Mouse (Mus musculus) limb, embryonic 13.5 days (tissue): Measurements from ENCODE around the gene Slc39a9. TPM values are rescaled to one million over a fixed set of nuclear protein-coding genes. Genes with fewer than 3 reads are reported as not detected.

ENCODE experiments used
- ATAC-seq: fragments of 200-750 bp; cut with Nextera tagmentation; 2 replicates; pipeline ENCODE4 v1.8.0; 2017; ENCODE audit warnings: low read depth, moderate number of reproducible peaks, moderate TSS enrichment; ENCODE audit not compliant: low FRiP score
- H3K27ac ChIP-seq: fragments of 300-500 bp; sonication (generic); 2 replicates; pipeline ENCODE4 v1.5.1; 2015; ENCODE audit warnings: inconsistent platforms, mild to moderate bottlenecking, moderate library complexity
- H3K27me3 ChIP-seq: fragments of 300-500 bp; sonication (generic); 2 replicates; pipeline ENCODE4 v1.6.1; 2015; ENCODE audit warnings: mild to moderate bottlenecking, inconsistent platforms
- H3K36me3 ChIP-seq: fragments of 300-500 bp; sonication (generic); 2 replicates; pipeline ENCODE4 v1.6.1; 2015; ENCODE audit warnings: inconsistent platforms, mild to moderate bottlenecking, moderate library complexity
- H3K4me1 ChIP-seq: fragments of 300-500 bp; sonication (generic); 2 replicates; pipeline ENCODE4 v1.6.1; 2015; ENCODE audit warnings: inconsistent platforms
- H3K4me2 ChIP-seq: fragments of 300-500 bp; sonication (generic); replicated peaks from 2 replicates; pipeline ENCODE4 v1.6.1; 2015; ENCODE audit warnings: inconsistent platforms, mild to moderate bottlenecking, moderate library complexity
- H3K4me3 ChIP-seq: fragments of 300-500 bp; sonication (generic); 2 replicates; pipeline ENCODE4 v1.5.1; 2015; ENCODE audit warnings: moderate library complexity, mild to moderate bottlenecking, inconsistent platforms
- H3K9ac ChIP-seq: fragments of 300-500 bp; sonication (generic); 2 replicates; pipeline ENCODE4 v1.6.1; 2015; ENCODE audit warnings: mild to moderate bottlenecking, inconsistent platforms
- H3K9me3 ChIP-seq: fragments of 300-500 bp; sonication (generic); 2 replicates; pipeline ENCODE4 v1.6.1; 2016; ENCODE audit warnings: inconsistent platforms
- WGBS: fragments of 180-500 bp; shearing (Covaris S2); methylation state at CpG from one replicate; pipeline ENCODE4 v1.1.7; 2015; 5-methylcytosine and 5-hydroxymethylcytosine counted together
- polyA plus RNA-seq: library from polyadenylated mRNA; unstranded; fragments of >200 nt; fragmentation: Nextera tagmentation; extraction: Ambion mirVana; gene quantifications from 2 replicates; pipeline ENCODE4 v1.2.1, GENCODE M21; 2015

The Slc39a9 gene
- polyA plus RNA-seq, 1 experiment from 2014 or later, result 26.5 TPM

DNA sequence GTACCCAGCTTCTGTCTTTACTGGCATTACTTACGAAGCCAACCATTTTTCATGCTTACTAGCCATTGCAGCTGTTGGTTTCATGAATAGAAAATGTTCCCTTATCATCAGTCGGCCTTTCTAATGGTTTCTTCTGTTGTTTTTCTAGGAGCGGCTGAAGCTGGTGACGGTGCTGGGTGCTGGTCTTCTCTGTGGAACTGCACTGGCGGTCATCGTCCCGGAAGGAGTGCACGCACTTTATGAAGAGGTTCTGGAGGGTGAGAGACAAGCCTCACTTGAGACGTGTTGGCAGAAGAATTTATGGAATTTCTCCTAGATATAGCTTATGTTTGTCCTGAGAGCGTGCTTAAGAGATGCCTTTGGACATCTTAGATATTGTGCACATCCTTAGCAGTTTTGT is 18.6 kb downstream of the Slc39a9 start:
- no peak overlapping the region for H3K9ac ChIP-seq
- H3K9me3 ChIP-seq, result no peaks in the 10 kb centered on the region
- no peak overlapping the region for H3K4me2 ChIP-seq
- H3K4me1 ChIP-seq, result no peaks in the 10 kb centered on the region
- WGBS, result 94% methylated on average over 10 of the region's 10 CpGs
- H3K36me3 ChIP-seq, result peaks cover 31% of the 10 kb centered on the region
- no peak overlapping the region for H3K27ac ChIP-seq
- no peaks in the 10 kb centered on the region for H3K27me3 ChIP-seq
- ATAC-seq, result no peak
- H3K4me3 ChIP-seq, result no peak overlapping the region

DNA sequence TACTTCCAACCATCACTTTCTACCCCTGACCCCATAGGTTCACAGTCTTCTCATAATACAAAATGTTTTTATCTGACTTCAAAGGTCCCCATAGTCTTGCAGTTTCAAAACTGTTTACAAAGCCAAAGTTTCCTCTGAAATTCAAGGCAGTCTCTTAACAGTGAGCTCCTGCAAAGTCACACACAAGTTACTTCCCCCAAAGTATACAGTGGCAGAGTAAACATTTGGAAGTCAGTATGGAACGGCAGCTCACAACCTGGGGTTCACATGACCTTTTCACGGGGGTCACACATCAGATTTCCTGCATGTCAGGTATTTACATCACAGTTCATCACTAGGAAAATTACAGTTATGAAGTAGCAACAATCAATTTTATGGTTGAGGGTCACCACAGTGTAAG is 20.3 kb downstream of the Slc39a9 start:
- H3K27me3 ChIP-seq, result no peaks in the 10 kb centered on the region
- no peak overlapping the region for H3K4me2 ChIP-seq
- H3K4me3 ChIP-seq, result no peak overlapping the region
- ATAC-seq, result no peak
- WGBS, result 75% methylated on average over 2 of the region's 2 CpGs
- no peaks in the 10 kb centered on the region for H3K9me3 ChIP-seq
- H3K27ac ChIP-seq, result no peak overlapping the region
- peaks cover 41% of the 10 kb centered on the region for H3K36me3 ChIP-seq
- no peaks in the 10 kb centered on the region for H3K4me1 ChIP-seq
- no peak overlapping the region for H3K9ac ChIP-seq

DNA sequence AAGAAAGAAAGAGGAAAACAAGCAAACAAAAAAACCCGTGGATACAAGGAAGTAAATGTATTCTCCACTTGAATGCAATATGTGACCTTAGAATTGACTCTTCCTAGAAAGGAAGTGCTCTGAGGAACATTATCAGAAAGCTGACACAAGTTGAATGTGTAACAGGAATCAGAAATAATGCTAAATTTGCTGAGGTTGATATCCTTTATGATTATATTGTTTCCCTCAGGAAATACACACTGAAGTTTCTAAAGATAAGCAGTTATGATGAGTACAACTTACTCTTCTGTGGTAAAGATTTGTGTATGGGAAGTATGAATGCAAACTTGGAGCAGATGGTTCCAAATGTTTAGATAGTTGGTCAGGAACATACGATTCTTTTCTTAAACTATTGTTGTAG is 24.7 kb downstream of the Slc39a9 start:
- Histone ChIP-seq H3K4me1 (no peaks in the 10 kb centered on the region), H3K4me2 (no peak overlapping the region), H3K27me3 (no peaks in the 10 kb centered on the region), H3K36me3 (peaks cover 37% of the 10 kb centered on the region), H3K9ac (no peak overlapping the region), H3K27ac (no peak overlapping the region), H3K9me3 (no peaks in the 10 kb centered on the region), H3K4me3 (no peak overlapping the region)
- no peak for ATAC-seq
- WGBS, result 84% methylated on average over 2 of the region's 2 CpGs

DNA sequence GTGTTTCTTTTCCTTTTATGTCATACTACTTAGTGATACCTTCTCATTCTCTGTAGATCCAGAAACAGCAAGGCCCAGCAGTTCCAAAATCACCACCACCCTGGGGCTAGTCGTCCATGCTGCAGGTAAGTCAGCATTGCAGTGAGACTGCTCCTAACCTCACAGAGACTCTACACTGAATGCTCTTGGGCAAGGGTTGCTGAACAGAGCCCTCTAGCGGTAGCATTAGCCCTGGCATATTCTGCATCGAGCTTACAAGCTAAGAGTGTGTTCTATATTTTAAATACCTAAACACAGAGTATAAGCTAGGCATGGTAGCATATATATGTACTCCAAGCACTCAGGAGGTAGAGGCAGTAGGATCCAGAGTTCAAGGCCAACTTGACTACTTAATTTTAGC is 29.5 kb downstream of the Slc39a9 start:
- Histone ChIP-seq H3K27me3 (no peaks in the 10 kb centered on the region), H3K36me3 (peaks cover 51% of the 10 kb centered on the region), H3K9me3 (no peaks in the 10 kb centered on the region), H3K4me1 (no peaks in the 10 kb centered on the region), H3K4me2 (no peak overlapping the region), H3K27ac (no peak overlapping the region), H3K9ac (no peak overlapping the region), H3K4me3 (no peak overlapping the region)
- peak; percentile 40; the same call in 1 of the 2 replicates for ATAC-seq
- WGBS, result 20% methylated on average over 3 of the region's 3 CpGs

DNA sequence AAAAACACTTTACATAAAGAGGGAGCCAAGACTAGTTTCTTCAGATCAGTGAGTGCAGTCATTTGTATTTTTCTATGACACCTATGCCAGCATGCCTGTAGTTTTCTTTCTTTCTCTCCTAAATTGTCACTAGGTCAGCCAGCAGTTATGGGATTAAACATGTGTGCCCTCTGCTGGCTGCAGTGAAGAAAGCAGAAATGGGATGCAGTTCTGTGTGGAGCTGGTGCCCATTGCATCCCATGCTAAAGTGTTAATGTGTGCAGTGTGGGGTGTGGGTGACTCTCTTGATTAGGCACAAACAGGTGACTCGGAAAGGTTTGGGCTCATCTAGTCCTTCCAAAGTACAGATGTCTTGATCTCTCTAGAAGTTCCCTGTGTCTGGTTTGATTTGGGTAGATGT is 37.7 kb downstream of the Slc39a9 start:
- H3K27me3 ChIP-seq, result no peaks in the 10 kb centered on the region
- no peaks in the 10 kb centered on the region for H3K4me1 ChIP-seq
- ATAC-seq, result no peak
- H3K27ac ChIP-seq, result no peak overlapping the region
- no peaks in the 10 kb centered on the region for H3K9me3 ChIP-seq
- no peak overlapping the region for H3K9ac ChIP-seq
- peaks cover 34% of the 10 kb centered on the region for H3K36me3 ChIP-seq
- H3K4me3 ChIP-seq, result no peak overlapping the region
- no peak overlapping the region for H3K4me2 ChIP-seq
- WGBS, result 81% methylated on average over 1 of the region's 1 CpGs

DNA sequence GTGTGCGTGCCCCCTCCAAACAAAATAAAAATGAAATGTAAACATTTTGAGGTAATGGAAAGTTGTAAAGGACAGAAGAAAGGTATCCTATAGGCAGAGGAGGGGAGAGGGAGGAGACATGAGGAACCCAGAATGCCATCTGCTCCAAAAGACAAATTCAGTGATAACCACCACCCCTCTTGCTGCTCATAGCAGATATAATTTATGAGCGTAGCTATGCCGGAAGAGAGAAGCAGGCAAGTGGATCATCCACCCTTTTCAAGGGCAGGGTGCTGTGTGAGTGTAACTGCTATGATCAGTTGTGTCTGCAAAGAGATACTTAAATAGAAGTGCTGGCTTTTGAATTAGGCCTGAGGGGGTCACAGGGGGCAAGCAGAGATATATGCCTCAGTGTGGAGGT is 39.9 kb downstream of the Slc39a9 start:
- Histone ChIP-seq H3K9ac (no peak overlapping the region), H3K9me3 (no peaks in the 10 kb centered on the region), H3K4me2 (no peak overlapping the region), H3K36me3 (peaks cover 17% of the 10 kb centered on the region), H3K4me3 (no peak overlapping the region), H3K27ac (no peak overlapping the region), H3K4me1 (no peaks in the 10 kb centered on the region), H3K27me3 (0 out of 2 replicates have a peak, but pooled peaks cover 4% of the 10 kb centered on the region)
- 93% methylated on average over 3 of the region's 3 CpGs for WGBS
- no peak for ATAC-seq

DNA sequence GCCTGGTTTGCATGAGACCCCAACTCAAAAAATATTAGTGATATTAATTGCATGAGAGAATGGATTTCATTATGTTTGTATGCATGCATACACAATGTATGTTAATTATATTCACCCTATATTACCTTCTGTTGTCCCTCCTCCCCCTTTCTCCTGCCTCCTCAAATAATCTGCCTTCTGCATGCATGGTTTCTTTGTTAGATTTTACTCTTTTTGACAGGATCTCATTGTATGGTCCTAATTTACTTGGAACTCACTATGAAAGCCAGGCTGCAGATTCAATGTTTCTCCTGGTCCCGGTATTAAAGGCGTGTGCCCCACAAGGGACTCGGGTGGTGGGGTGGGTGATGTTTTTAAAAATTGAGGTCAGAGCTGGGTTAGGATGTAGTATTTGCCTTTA is 40.6 kb downstream of the Slc39a9 start:
- no peaks in the 10 kb centered on the region for H3K4me1 ChIP-seq
- 93% methylated on average over 3 of the region's 3 CpGs for WGBS
- peaks cover 12% of the 10 kb centered on the region for H3K36me3 ChIP-seq
- H3K27me3 ChIP-seq, result 0 out of 2 replicates have a peak, but pooled peaks cover 4% of the 10 kb centered on the region
- H3K4me2 ChIP-seq, result no peak overlapping the region
- H3K9ac ChIP-seq, result no peak overlapping the region
- H3K9me3 ChIP-seq, result no peaks in the 10 kb centered on the region
- no peak overlapping the region for H3K27ac ChIP-seq
- ATAC-seq, result no peak
- H3K4me3 ChIP-seq, result no peak overlapping the region

DNA sequence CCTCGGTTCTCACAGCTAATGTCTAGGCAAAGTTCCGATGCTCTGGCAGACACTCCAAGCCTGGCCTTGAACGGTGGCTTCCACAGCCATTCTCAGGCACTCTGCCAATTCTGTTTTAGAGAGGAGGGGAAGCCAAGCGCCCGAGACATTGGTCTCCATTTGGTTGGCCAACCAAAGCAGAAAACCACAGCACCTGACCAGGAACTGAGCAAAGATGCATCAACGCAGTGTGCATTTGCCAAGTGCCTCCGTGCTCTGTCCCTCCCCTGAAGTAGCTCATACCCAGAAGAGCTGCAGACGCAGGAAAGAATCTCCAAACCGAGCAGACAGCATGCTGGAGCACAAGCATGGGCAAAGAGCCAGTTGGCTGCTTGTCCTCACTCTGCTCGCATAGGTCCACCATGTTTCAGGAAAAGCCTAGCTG is 44.1 kb downstream of the Slc39a9 start:
- ATAC-seq, result no peak
- Histone ChIP-seq H3K27me3 (peaks cover 31% of the 10 kb centered on the region), H3K4me1 (peaks cover 13% of the 10 kb centered on the region), H3K36me3 (no peaks in the 10 kb centered on the region), H3K4me2 (no peak overlapping the region), H3K4me3 (no peak overlapping the region), H3K27ac (no peak overlapping the region), H3K9ac (no peak overlapping the region), H3K9me3 (no peaks in the 10 kb centered on the region)
- 79% methylated on average over 10 of the region's 10 CpGs for WGBS

DNA sequence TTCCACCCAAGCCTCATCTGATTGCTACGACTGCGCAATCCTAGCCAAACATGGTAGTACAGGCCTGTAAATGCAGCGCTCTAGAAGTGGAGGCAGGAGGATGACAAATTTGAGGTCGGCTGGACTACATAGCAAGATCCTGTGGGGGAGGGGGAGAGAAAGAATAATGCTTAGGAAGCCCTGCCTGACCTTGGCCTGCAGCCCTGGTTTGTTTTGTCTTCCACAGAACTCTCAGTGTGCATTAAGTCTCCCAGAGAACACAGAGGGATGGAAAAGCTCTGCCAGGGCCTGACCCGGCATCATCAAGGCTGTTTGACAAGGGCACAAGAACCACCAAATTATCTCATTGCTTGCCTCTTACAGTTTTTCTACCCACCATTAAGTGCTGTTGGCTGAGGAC is 46.0 kb downstream of the Slc39a9 start:
- H3K27me3 ChIP-seq, result peaks cover 50% of the 10 kb centered on the region

DNA sequence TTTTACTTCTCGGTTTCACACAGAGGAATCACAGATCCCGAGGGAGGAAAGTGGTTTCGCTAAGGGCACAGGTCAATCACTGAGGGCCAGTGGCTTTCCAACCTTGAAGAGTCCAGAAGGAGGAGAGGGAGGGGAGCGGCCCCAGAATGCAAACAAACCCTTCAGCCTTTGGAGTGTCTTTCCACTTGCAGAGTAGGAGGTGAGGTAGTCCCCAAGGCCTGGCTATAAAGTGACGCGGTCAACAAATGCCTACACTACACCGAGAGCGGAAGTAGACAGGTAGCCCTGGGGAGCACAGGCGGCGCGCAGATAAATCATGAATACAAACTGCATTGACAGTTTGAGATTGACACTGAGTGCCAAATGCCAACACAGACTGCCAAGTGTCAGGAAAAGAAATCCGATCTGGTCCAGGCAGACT is 48.0 kb downstream of the Slc39a9 start:
- Histone ChIP-seq H3K9ac (no peak overlapping the region), H3K4me2 (peak overlapping the region; percentile 74), H3K4me1 (peaks cover 22% of the 10 kb centered on the region), H3K4me3 (peak overlapping the region; percentile 46), H3K27ac (no peak overlapping the region), H3K27me3 (peaks cover 58% of the 10 kb centered on the region), H3K36me3 (no peaks in the 10 kb centered on the region), H3K9me3 (no peaks in the 10 kb centered on the region)
- no peak for ATAC-seq
- 10% methylated on average over 12 of the region's 12 CpGs for WGBS

More for the DNA sequence above, 46.0 kb downstream of the Slc39a9 start:
- H3K4me2 ChIP-seq, result no peak overlapping the region
- H3K36me3 ChIP-seq, result no peaks in the 10 kb centered on the region
- H3K9me3 ChIP-seq, result no peaks in the 10 kb centered on the region
- no peak overlapping the region for H3K27ac ChIP-seq
- peaks cover 21% of the 10 kb centered on the region for H3K4me1 ChIP-seq
- no peak for ATAC-seq
- no peak overlapping the region for H3K9ac ChIP-seq
- WGBS, result 64% methylated on average over 5 of the region's 5 CpGs
- H3K4me3 ChIP-seq, result no peak overlapping the region

DNA sequence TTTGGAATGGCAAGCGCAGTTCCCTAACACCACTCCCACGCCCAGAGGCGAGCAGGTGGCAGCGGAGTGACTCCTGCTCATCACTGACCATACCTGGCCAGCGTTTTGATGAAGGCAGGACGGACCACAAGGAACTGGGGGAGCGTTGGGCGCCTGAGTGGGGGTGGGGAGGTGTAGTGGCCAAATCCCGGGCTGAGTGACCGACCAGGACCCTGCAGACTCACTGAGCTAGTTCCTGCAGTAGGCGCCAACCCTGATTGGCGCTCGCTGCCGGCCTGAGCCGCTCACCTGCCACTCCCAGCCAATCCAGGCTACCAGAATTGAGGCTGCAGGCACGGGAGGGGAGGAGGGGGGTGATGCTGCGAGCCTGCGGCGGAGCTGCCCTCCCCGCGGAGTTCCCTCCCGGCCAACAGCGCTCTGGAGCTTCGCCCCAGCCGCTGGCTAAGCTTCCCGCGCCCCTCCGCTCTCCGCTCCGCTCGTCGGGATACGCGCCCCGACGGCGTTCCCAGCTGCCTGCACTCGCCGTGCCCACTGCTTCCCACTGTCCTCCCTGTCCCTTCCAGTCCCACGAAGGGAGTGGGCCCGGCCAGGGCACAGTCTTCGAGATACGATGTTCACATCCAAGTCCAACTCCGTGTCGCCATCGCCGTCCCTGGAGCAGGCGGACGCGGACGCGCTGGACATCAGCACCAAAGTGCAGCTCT is 48.7 kb downstream of the Slc39a9 start, which contains the start of gene Plekhd1:
TSS of gene Plekhd1 (plus strand) at position 323 of the 704 bp plus-strand sequence.
- peaks cover 54% of the 10 kb centered on the region for H3K27me3 ChIP-seq
- H3K27ac ChIP-seq, result no peak within 1 kb of the TSS
- 1% methylated on average over 51 of the region's 52 CpGs for WGBS
- H3K4me2 ChIP-seq, result peak within 1 kb of the TSS; percentile 74
- H3K9me3 ChIP-seq, result no peaks in the 10 kb centered on the region
- peaks cover 22% of the 10 kb centered on the region for H3K4me1 ChIP-seq
- ATAC-seq, result peak; percentile 51
- peak within 1 kb of the TSS; percentile 46 for H3K4me3 ChIP-seq
- no peaks in the 10 kb centered on the region for H3K36me3 ChIP-seq
- peak within 1 kb of the TSS; percentile 55; the same call in 1 of the 2 replicates for H3K9ac ChIP-seq

DNA sequence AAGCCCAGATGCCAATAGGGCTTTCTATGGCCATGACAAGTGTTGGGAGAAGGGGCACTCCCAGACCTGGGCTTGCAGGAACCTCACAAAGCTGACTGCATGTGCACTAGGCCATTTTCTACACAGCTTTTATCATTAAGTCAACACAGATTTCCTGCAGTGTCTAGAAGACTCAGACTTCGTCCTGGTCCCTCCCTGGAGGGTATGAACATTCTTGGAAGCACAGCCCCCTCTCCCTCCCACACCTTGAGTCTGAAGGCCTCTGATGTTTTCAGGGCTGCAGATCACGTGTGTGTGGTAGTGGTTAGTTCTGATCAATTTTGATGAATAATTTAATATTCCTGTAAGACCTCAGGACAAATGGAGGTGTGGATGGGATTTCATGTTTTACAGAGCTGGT is 50.0 kb downstream of the Slc39a9 start:
- Histone ChIP-seq H3K36me3 (no peaks in the 10 kb centered on the region), H3K9ac (no peak overlapping the region), H3K27ac (no peak overlapping the region), H3K9me3 (no peaks in the 10 kb centered on the region), H3K27me3 (peaks cover 54% of the 10 kb centered on the region), H3K4me2 (no peak overlapping the region), H3K4me1 (peaks cover 22% of the 10 kb centered on the region), H3K4me3 (no peak overlapping the region)
- 28% methylated on average over 2 of the region's 2 CpGs for WGBS
- ATAC-seq, result no peak

DNA sequence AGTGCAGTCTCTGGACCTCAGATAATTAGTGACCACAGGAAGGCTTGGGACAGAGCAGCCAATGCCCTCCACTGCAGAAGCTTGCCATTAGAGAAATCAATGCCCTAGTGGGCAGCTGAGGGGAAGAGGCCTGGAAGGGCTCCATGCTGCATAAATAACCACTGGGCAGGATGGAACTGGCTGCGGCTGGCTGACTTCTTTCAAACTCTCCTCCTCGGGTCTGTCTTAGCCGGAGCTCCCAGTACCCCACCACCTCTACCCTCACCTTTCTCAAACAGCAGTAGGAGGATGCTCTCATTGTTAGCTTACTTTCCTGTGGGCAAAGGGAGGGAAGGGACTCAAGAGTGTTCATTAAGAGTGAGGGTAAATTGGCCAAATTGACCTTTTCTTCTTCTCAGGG is 51.3 kb downstream of the Slc39a9 start:
- no peak for ATAC-seq
- WGBS, result 86% methylated on average over 3 of the region's 3 CpGs

More for the DNA sequence above, 51.3 kb downstream of the Slc39a9 start:
- H3K4me2 ChIP-seq, result no peak overlapping the region
- no peaks in the 10 kb centered on the region for H3K36me3 ChIP-seq
- peaks cover 54% of the 10 kb centered on the region for H3K27me3 ChIP-seq
- no peak overlapping the region for H3K4me3 ChIP-seq
- H3K27ac ChIP-seq, result no peak overlapping the region
- H3K9ac ChIP-seq, result no peak overlapping the region
- no peaks in the 10 kb centered on the region for H3K9me3 ChIP-seq
- peaks cover 22% of the 10 kb centered on the region for H3K4me1 ChIP-seq
